Mouse (Mus musculus) G1E (cell line): ENCODE results near the gene Setd4.
A peak's percentile ranks its signal among the peaks of the same experiment; 100 is the strongest.

Experiments
- CTCF ChIP-seq: IDR thresholded peaks from 2 replicates; pipeline ENCODE4 v1.5.1; 2012; ENCODE audit warnings: low read depth, low read length, inconsistent platforms, mixed read lengths
- POLR2AphosphoS5 ChIP-seq: IDR thresholded peaks from 2 replicates; pipeline ENCODE4 v1.6.1; 2012; ENCODE audit warnings: low read depth, low read length, inconsistent platforms; ENCODE audit not compliant: insufficient replicate concordance
- TAL1 ChIP-seq: conservative IDR thresholded peaks from 2 replicates; pipeline ENCODE4 v1.6.1; 2012; ENCODE audit warnings: low read depth, low read length, inconsistent platforms, mixed read lengths

DNA sequence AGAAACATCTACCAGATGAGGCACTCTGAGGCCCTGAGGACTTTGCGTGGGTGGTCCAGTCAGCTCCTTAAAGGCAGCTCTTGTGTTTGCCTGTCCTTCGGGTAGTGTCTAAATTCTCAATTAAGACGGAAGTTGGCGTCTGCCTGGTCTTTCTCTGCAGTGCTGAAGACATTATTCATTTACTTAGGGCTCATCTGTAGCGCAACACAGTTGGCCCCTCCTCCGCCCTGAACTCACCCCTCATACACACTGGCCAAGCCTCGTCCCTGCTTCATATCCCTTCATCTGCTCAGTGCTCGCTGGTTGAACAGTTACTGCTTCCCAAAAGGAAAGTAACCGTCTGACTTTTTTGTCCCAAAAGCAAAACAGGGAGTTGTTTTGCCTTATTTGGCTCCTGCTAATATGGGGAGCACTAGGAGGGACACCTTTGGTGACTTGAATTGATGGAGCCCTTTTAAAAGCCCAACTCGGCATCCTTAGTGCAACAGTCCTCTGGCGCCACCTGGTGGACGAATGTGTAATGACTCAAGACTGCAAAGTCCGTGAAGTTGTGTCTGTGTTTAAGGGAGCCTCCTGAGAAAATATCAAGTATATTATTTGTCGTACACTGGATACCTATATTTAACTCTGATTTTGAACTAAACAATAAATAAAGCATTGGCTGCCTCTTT lies 27.3 kb downstream of the Setd4 start:
- TF ChIP-seq TAL1 (no peak), CTCF (peak; percentile 85; the same call in 1 of the 2 replicates), POLR2AphosphoS5 (no peak)
